Mouse (Mus musculus): Measurements from ENCODE around the gene Katna1. TPM values are rescaled to one million over a fixed set of nuclear protein-coding genes. Genes with fewer than 3 reads are reported as not detected.
"Not testable (repeated sequence)": the region's sequence is repeated elsewhere in the genome, so short reads cannot be mapped to it uniquely, and the experiment has no call there.

Katna1 gene
- total RNA-seq, 1 experiment: 44.0 TPM

GRCm38 (mm10) chr10:7737122-7737521, 11.3 kb downstream of the Katna1 start:
- H3K4me1 ChIP-seq (ENCODE audit: control insufficient read depth in 2 of 2, insufficient read depth in 2 of 2, low read length in 2 of 2, poor library complexity in 1 of 2): no peaks in the 10 kb centered on the region
- no peak for DNase-seq (ENCODE audit: low read depth, low spot score)
- H3K36me3 ChIP-seq (ENCODE audit: control insufficient read depth, insufficient read depth, low read length, poor library complexity, severe bottlenecking): peaks cover 2% of the 10 kb centered on the region
- no peaks in the 10 kb centered on the region for H3K9me3 ChIP-seq (ENCODE audit: control insufficient read depth, insufficient read depth, low read depth, low read length)
- no peak overlapping the region for H3K27ac ChIP-seq (ENCODE audit: insufficient read depth, low read depth, low read length, poor library complexity, severe bottlenecking)
- TF ChIP-seq ZC3H11A (IDR thresholded peaks at IDR 0.05; ENCODE audit: borderline replicate concordance, low read depth, low read length): no peak
- TF ChIP-seq CHD2 (IDR thresholded peaks at IDR 0.05; ENCODE audit: low read depth, low read length): no peak
- TF ChIP-seq MAFK (IDR thresholded peaks at IDR 0.05; ENCODE audit: insufficient read depth, low read depth, low read length): no peak
- no peak for TF ChIP-seq HCFC1 (IDR thresholded peaks at IDR 0.05; ENCODE audit: borderline replicate concordance, insufficient read depth, low read length)
- TF ChIP-seq ZNF384 (IDR thresholded peaks at IDR 0.05; ENCODE audit: low read depth, low read length): no peak
- no peak overlapping the region for H3K4me3 ChIP-seq (ENCODE audit: insufficient read depth in 1 of 2, low read depth in 1 of 2, low read length in 2 of 2, poor library complexity in 1 of 2, severe bottlenecking in 1 of 2)
- in situ Hi-C loops (cut with MboI; ENCODE audit: low sequenced_read_pairs in 2 of 2, unreplicated experiment in 2 of 2): no loop called here
- no peak overlapping the region for H3K9ac ChIP-seq (ENCODE audit: insufficient read depth, low read depth, low read length, poor library complexity, severe bottlenecking)

GRCm38 (mm10) chr10:7737914-7738313, 12.1 kb downstream of the Katna1 start:
- no peak overlapping the region for H3K9ac ChIP-seq (ENCODE audit: insufficient read depth, low read depth, low read length, poor library complexity, severe bottlenecking)
- no peak for DNase-seq (ENCODE audit: low read depth, low spot score)
- H3K4me3 ChIP-seq (ENCODE audit: insufficient read depth in 1 of 2, low read depth in 1 of 2, low read length in 2 of 2, poor library complexity in 1 of 2, severe bottlenecking in 1 of 2): no peak overlapping the region
- H3K27ac ChIP-seq (ENCODE audit: insufficient read depth, low read depth, low read length, poor library complexity, severe bottlenecking): no peak overlapping the region
- no peaks in the 10 kb centered on the region for H3K9me3 ChIP-seq (ENCODE audit: control insufficient read depth, insufficient read depth, low read depth, low read length)
- no peaks in the 10 kb centered on the region for H3K4me1 ChIP-seq (ENCODE audit: control insufficient read depth in 2 of 2, insufficient read depth in 2 of 2, low read length in 2 of 2, poor library complexity in 1 of 2)
- in situ Hi-C loops (cut with MboI; ENCODE audit: low sequenced_read_pairs in 2 of 2, unreplicated experiment in 2 of 2): no loop called here
- no peak for TF ChIP-seq MAFK (IDR thresholded peaks at IDR 0.05; ENCODE audit: insufficient read depth, low read depth, low read length)
- TF ChIP-seq ZC3H11A (IDR thresholded peaks at IDR 0.05; ENCODE audit: borderline replicate concordance, low read depth, low read length): no peak
- no peak for TF ChIP-seq HCFC1 (IDR thresholded peaks at IDR 0.05; ENCODE audit: borderline replicate concordance, insufficient read depth, low read length)
- no peak for TF ChIP-seq ZNF384 (IDR thresholded peaks at IDR 0.05; ENCODE audit: low read depth, low read length)
- H3K36me3 ChIP-seq (ENCODE audit: control insufficient read depth, insufficient read depth, low read length, poor library complexity, severe bottlenecking): peaks cover 4% of the 10 kb centered on the region

GRCm38 (mm10) chr10:7745528-7745927, 19.7 kb downstream of the Katna1 start:
- H3K9me3 ChIP-seq (ENCODE audit: control insufficient read depth, insufficient read depth, low read depth, low read length); in situ Hi-C loops (cut with MboI; ENCODE audit: low sequenced_read_pairs in 2 of 2, unreplicated experiment in 2 of 2); H3K27ac ChIP-seq (ENCODE audit: insufficient read depth, low read depth, low read length, poor library complexity, severe bottlenecking); DNase-seq (ENCODE audit: low read depth, low spot score); H3K4me1 ChIP-seq (ENCODE audit: control insufficient read depth in 2 of 2, insufficient read depth in 2 of 2, low read length in 2 of 2, poor library complexity in 1 of 2); H3K4me3 ChIP-seq (ENCODE audit: insufficient read depth in 1 of 2, low read depth in 1 of 2, low read length in 2 of 2, poor library complexity in 1 of 2, severe bottlenecking in 1 of 2); H3K9ac ChIP-seq (ENCODE audit: insufficient read depth, low read depth, low read length, poor library complexity, severe bottlenecking): not testable (repeated sequence)
- peaks cover 37% of the 10 kb centered on the region for H3K36me3 ChIP-seq (ENCODE audit: control insufficient read depth, insufficient read depth, low read length, poor library complexity, severe bottlenecking)

- no peak overlapping the region for H3K9ac ChIP-seq (ENCODE audit: insufficient read depth, low read depth, low read length, poor library complexity, severe bottlenecking)
- no peak overlapping the region for H3K4me3 ChIP-seq (ENCODE audit: insufficient read depth in 1 of 2, low read depth in 1 of 2, low read length in 2 of 2, poor library complexity in 1 of 2, severe bottlenecking in 1 of 2)
- no peaks in the 10 kb centered on the region for H3K4me1 ChIP-seq (ENCODE audit: control insufficient read depth in 2 of 2, insufficient read depth in 2 of 2, low read length in 2 of 2, poor library complexity in 1 of 2)
- in situ Hi-C loops (cut with MboI; ENCODE audit: low sequenced_read_pairs in 2 of 2, unreplicated experiment in 2 of 2): no loop called here
- H3K9me3 ChIP-seq (ENCODE audit: control insufficient read depth, insufficient read depth, low read depth, low read length): no peaks in the 10 kb centered on the region
- no peak for DNase-seq (ENCODE audit: low read depth, low spot score)
- TF ChIP-seq ZNF384 (IDR thresholded peaks at IDR 0.05; ENCODE audit: low read depth, low read length): no peak
- TF ChIP-seq MAFK (IDR thresholded peaks at IDR 0.05; ENCODE audit: insufficient read depth, low read depth, low read length): no peak
- TF ChIP-seq CHD2 (IDR thresholded peaks at IDR 0.05; ENCODE audit: low read depth, low read length): no peak
- no peak for TF ChIP-seq ZC3H11A (IDR thresholded peaks at IDR 0.05; ENCODE audit: borderline replicate concordance, low read depth, low read length)
- TF ChIP-seq HCFC1 (IDR thresholded peaks at IDR 0.05; ENCODE audit: borderline replicate concordance, insufficient read depth, low read length): no peak
- H3K36me3 ChIP-seq (ENCODE audit: control insufficient read depth, insufficient read depth, low read length, poor library complexity, severe bottlenecking): peaks cover 31% of the 10 kb centered on the region
- H3K27ac ChIP-seq (ENCODE audit: insufficient read depth, low read depth, low read length, poor library complexity, severe bottlenecking): no peak overlapping the region
Observed at GRCm38 (mm10) chr10:7748752-7749151, 23.0 kb downstream of the Katna1 start.

- TF ChIP-seq HCFC1 (IDR thresholded peaks at IDR 0.05; ENCODE audit: borderline replicate concordance, insufficient read depth, low read length) (no peak), ZC3H11A (IDR thresholded peaks at IDR 0.05; ENCODE audit: borderline replicate concordance, low read depth, low read length) (no peak), ZNF384 (IDR thresholded peaks at IDR 0.05; ENCODE audit: low read depth, low read length) (no peak), MAFK (IDR thresholded peaks at IDR 0.05; ENCODE audit: insufficient read depth, low read depth, low read length) (no peak), CHD2 (IDR thresholded peaks at IDR 0.05; ENCODE audit: low read depth, low read length) (no peak)
- no peaks in the 10 kb centered on the region for H3K4me1 ChIP-seq (ENCODE audit: control insufficient read depth in 2 of 2, insufficient read depth in 2 of 2, low read length in 2 of 2, poor library complexity in 1 of 2)
- peaks cover 21% of the 10 kb centered on the region for H3K36me3 ChIP-seq (ENCODE audit: control insufficient read depth, insufficient read depth, low read length, poor library complexity, severe bottlenecking)
- H3K9ac ChIP-seq (ENCODE audit: insufficient read depth, low read depth, low read length, poor library complexity, severe bottlenecking): no peak overlapping the region
- no peak overlapping the region for H3K27ac ChIP-seq (ENCODE audit: insufficient read depth, low read depth, low read length, poor library complexity, severe bottlenecking)
- DNase-seq (ENCODE audit: low read depth, low spot score): no peak
- H3K4me3 ChIP-seq (ENCODE audit: insufficient read depth in 1 of 2, low read depth in 1 of 2, low read length in 2 of 2, poor library complexity in 1 of 2, severe bottlenecking in 1 of 2): no peak overlapping the region
- in situ Hi-C loops (cut with MboI; ENCODE audit: low sequenced_read_pairs in 2 of 2, unreplicated experiment in 2 of 2): no loop called here
- no peaks in the 10 kb centered on the region for H3K9me3 ChIP-seq (ENCODE audit: control insufficient read depth, insufficient read depth, low read depth, low read length)
Observed at GRCm38 (mm10) chr10:7757544-7757943, 31.7 kb downstream of the Katna1 start.

Measured in ES-E14 (cell line).